Mouse (Mus musculus) embryonic facial prominence, embryonic 12.5 days (tissue): ENCODE results near the gene 2310030G06Rik. TPM values are rescaled to one million over a fixed set of nuclear protein-coding genes. Genes with fewer than 3 reads are reported as not detected.

Experiments
- ATAC-seq: fragments of 200-750 bp; cut with Nextera tagmentation; 2 replicates; pipeline ENCODE4 v1.8.0; 2017; ENCODE audit not compliant: insufficient number of reproducible peaks, insufficient read depth, low FRiP score, low TSS enrichment
- H3K27ac ChIP-seq: fragments of 300-500 bp; sonication (generic); 2 replicates; pipeline ENCODE4 v1.5.1; 2016; ENCODE audit warnings: mild to moderate bottlenecking
- H3K27me3 ChIP-seq: fragments of 300-500 bp; sonication (generic); 2 replicates; pipeline ENCODE4 v1.6.1; 2016; ENCODE audit warnings: mild to moderate bottlenecking, moderate library complexity
- H3K36me3 ChIP-seq: fragments of 300-500 bp; sonication (generic); 2 replicates; pipeline ENCODE4 v1.6.1; 2016; ENCODE audit warnings: mild to moderate bottlenecking
- H3K4me1 ChIP-seq: fragments of 300-500 bp; sonication (generic); 2 replicates; pipeline ENCODE4 v1.6.1; 2016
- H3K4me2 ChIP-seq: fragments of 300-500 bp; sonication (generic); replicated peaks from 2 replicates; pipeline ENCODE4 v1.6.1; 2016; ENCODE audit warnings: mild to moderate bottlenecking, moderate library complexity
- H3K4me3 ChIP-seq: fragments of 300-500 bp; sonication (generic); 2 replicates; pipeline ENCODE4 v1.5.1; 2016; ENCODE audit warnings: mild to moderate bottlenecking
- H3K9ac ChIP-seq: fragments of 300-500 bp; sonication (generic); 2 replicates; pipeline ENCODE4 v1.6.1; 2016; ENCODE audit warnings: mild to moderate bottlenecking, moderate library complexity
- H3K9me3 ChIP-seq: fragments of 300-500 bp; sonication (generic); 2 replicates; pipeline ENCODE4 v1.6.1; 2016; ENCODE audit warnings: mild to moderate bottlenecking, moderate library complexity
- WGBS: fragments of 180-500 bp; shearing (Covaris S2); methylation state at CpG from one replicate; pipeline ENCODE4 v1.1.7; 2016; 5-methylcytosine and 5-hydroxymethylcytosine counted together
- polyA plus RNA-seq: library from polyadenylated mRNA; unstranded; fragments of >200 nt; fragmentation: Nextera tagmentation; extraction: Ambion mirVana; gene quantifications from 2 replicates; pipeline ENCODE4 v1.2.1, GENCODE M21; 2016

The 2310030G06Rik gene
- polyA plus RNA-seq, 1 experiment from 2014 or later, result 4.6 TPM

DNA sequence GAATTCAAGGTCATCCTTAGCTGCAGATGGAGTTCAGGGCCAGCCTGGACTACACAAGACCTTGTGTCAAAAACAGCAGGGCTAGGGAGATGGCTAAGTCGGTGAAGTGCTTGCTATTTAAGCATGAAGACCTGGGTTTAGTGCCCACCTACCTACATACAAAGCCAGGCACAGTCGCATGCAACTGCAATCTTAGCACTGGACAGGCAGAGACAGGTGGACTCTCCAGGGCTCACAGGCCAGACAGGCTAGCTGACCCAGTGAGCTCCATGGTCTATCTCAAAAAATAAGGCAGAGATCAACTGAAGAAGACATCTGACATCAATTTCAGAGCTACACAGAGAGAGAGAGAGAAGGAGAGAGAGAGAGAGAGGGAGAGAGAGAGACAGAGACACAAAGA is 22.2 kb downstream of the 2310030G06Rik start:
- WGBS, result 68% methylated on average over 2 of the region's 2 CpGs
- Histone ChIP-seq H3K9ac (no peak overlapping the region), H3K9me3 (no peaks in the 10 kb centered on the region), H3K27me3 (no peaks in the 10 kb centered on the region), H3K4me2 (no peak overlapping the region), H3K4me3 (no peak overlapping the region), H3K4me1 (peaks cover 39% of the 10 kb centered on the region), H3K27ac (peak overlapping the region; percentile 54), H3K36me3 (no peaks in the 10 kb centered on the region)
- no peak for ATAC-seq

DNA sequence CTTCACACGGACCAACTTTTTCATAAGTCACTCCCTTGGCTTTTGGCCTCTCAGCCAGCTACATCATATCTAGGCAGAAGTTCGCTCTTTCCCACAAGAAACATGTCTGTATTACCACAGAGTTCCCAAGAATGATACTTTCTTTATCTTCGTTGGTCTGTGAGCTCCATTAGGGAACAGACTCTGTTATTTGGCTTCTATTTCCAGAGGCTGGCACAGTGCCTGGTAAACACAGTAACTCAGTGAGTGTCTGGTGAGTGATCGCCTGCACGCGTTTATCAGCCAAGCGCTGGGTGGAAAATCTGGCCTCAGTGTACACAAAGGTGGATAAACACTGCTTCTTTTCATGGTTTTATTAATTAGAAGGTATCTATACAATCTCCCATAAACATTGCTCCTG is 22.9 kb downstream of the 2310030G06Rik start:
- Histone ChIP-seq H3K9me3 (no peaks in the 10 kb centered on the region), H3K27ac (0 out of 2 replicates have a peak overlapping the region, but pooled peaks have one; percentile 6), H3K4me3 (no peak overlapping the region), H3K4me1 (peaks cover 39% of the 10 kb centered on the region), H3K9ac (no peak overlapping the region), H3K4me2 (no peak overlapping the region), H3K36me3 (no peaks in the 10 kb centered on the region), H3K27me3 (no peaks in the 10 kb centered on the region)
- 77% methylated on average over 7 of the region's 7 CpGs for WGBS
- ATAC-seq, result no peak

DNA sequence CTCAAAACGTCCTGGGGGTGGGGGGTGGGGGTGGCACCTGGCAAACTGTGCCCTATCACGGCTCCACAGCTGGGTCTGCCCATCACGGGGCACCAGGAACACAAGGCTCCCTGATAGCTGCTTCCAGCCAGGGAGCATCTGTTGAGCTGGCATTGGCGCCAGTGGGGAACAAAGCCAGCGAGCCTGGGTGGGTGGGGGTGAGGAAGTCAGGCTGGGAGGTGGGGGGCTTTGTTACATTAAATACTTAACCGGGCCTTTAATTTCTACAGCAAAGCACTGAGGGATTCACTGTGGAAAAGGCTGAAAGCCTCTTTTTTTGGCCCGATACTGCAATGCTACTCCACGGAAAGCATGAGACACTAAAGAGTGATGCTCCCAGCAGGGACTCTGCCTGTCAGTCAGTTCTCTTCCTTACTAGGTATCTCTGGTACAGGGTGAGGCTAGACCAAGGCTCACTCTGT is 23.9 kb downstream of the 2310030G06Rik start:
- no peak overlapping the region for H3K4me2 ChIP-seq
- H3K4me3 ChIP-seq, result no peak overlapping the region
- H3K36me3 ChIP-seq, result no peaks in the 10 kb centered on the region
- H3K4me1 ChIP-seq, result peaks cover 39% of the 10 kb centered on the region
- ATAC-seq, result no peak
- H3K9ac ChIP-seq, result no peak overlapping the region
- no peaks in the 10 kb centered on the region for H3K9me3 ChIP-seq
- no peaks in the 10 kb centered on the region for H3K27me3 ChIP-seq
- WGBS, result 64% methylated on average over 8 of the region's 8 CpGs
- 0 out of 2 replicates have a peak overlapping the region, but pooled peaks have one; percentile 3 for H3K27ac ChIP-seq

DNA sequence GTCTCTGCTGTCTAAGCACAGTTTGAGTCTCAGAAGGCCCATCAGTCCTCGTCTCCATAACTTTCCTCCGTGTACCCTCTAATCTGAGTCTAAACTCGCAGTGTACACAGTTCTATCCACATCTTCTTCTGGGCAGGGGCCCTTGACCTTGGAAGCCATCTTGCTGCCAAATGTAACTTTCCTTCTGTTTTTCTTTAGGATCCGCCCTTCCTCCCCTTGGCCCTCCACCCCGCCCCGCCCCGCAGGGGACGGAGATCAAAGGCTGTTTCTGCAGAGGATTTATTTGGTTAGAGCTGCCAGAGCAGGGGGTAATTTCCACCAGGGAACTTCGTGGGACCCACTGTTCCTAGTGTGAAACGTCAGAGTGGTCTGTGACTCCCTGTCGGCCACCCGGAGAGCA is 25.3 kb downstream of the 2310030G06Rik start:
- H3K4me2 ChIP-seq, result no peak overlapping the region
- no peaks in the 10 kb centered on the region for H3K27me3 ChIP-seq
- H3K36me3 ChIP-seq, result no peaks in the 10 kb centered on the region
- WGBS, result 32% methylated on average over 12 of the region's 12 CpGs
- H3K4me3 ChIP-seq, result no peak overlapping the region
- H3K4me1 ChIP-seq, result peaks cover 32% of the 10 kb centered on the region
- no peak overlapping the region for H3K9ac ChIP-seq
- 0 out of 2 replicates have a peak overlapping the region, but pooled peaks have one; percentile 4 for H3K27ac ChIP-seq
- H3K9me3 ChIP-seq, result no peaks in the 10 kb centered on the region
- no peak for ATAC-seq

DNA sequence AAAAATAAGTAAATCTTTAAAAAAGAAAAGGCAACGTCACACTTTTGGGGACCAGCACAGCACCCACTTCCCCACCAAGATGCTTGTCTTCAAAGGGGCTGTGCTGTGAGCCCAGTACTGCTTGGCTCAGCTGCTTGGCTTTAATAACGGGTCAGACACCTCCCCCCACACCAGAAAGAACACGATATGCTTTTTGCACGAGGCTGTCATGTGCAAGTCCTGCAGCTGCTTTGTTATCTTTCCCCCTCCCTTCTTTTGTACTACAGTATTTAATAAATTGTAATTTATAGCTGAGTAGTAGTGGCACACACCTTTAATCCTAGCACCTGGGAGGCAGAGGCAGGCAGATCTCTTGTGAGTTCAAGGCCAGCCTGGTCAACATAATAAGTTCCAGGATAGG is 27.5 kb downstream of the 2310030G06Rik start:
- H3K27me3 ChIP-seq, result no peaks in the 10 kb centered on the region
- H3K4me3 ChIP-seq, result no peak overlapping the region
- H3K4me2 ChIP-seq, result no peak overlapping the region
- H3K9me3 ChIP-seq, result no peaks in the 10 kb centered on the region
- no peak overlapping the region for H3K27ac ChIP-seq
- H3K4me1 ChIP-seq, result peaks cover 13% of the 10 kb centered on the region; the same call in 1 of the 2 replicates
- H3K36me3 ChIP-seq, result no peaks in the 10 kb centered on the region
- H3K9ac ChIP-seq, result no peak overlapping the region
- WGBS, result 72% methylated on average over 4 of the region's 4 CpGs
- ATAC-seq, result no peak

DNA sequence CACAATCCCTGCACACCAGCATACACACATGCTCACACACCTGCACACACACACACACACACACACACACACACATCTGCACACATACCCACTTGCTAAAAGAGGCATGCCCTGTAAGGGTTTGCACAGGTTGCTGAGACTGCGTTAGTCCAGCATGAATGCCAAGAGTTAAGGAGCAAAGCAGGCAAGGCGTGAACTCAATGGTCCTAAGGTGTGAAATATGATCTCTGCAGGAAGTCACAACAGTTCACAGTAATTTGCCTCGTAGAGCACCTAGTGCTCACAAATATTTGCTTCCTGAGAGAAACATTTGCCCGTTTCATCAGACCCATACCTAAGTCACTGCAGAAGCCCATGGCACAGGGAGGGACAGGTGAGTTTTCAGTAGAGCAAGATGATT is 32.1 kb downstream of the 2310030G06Rik start:
- WGBS, result 43% methylated on average over 4 of the region's 4 CpGs
- no peaks in the 10 kb centered on the region for H3K4me1 ChIP-seq
- H3K9me3 ChIP-seq, result no peaks in the 10 kb centered on the region
- no peak overlapping the region for H3K9ac ChIP-seq
- no peak for ATAC-seq
- no peak overlapping the region for H3K27ac ChIP-seq
- H3K4me2 ChIP-seq, result no peak overlapping the region
- no peaks in the 10 kb centered on the region for H3K27me3 ChIP-seq
- H3K36me3 ChIP-seq, result peaks cover 11% of the 10 kb centered on the region; the same call in 1 of the 2 replicates
- no peak overlapping the region for H3K4me3 ChIP-seq

DNA sequence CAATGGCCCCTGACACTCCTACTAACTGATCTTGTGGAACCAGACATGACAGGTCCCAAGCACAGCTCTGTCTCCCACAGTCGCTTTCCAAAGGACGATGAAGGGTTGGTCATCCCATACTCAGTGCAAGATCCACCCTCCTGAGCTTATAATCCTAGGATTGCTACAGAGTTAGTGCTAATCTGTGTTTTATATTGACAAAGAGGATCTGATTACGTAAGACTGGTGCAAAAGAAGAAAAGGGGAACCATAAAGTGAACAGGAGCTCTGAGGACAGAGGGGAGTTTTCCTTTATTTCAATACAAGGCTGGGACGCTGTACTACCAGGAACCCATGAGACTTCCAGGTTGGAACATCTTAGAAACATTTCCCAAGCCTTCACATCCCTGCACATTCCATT is 35.0 kb downstream of the 2310030G06Rik start:
- no peak for ATAC-seq
- WGBS, result 86% methylated on average over 4 of the region's 4 CpGs

DNA sequence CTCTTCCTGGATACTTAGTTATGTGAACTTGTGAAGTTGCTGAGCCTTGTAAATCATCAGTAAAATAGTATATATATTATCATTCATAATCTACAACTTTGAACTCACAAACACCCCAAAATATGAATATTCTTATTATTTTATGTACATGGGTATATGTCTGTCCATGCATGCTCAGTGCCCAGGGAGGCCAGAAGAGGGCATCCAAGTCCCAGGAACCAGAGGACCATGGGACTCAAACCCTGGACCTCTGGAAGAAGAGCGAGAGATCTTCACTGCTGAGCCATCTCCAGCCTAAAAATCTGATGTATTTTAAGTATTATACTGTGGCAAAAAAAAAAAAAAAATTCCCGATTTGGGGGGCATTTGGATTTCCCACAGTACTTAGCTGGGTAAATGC is 37.2 kb downstream of the 2310030G06Rik start:
- no peak overlapping the region for H3K27ac ChIP-seq
- 25% methylated on average over 2 of the region's 2 CpGs for WGBS
- H3K4me1 ChIP-seq, result no peaks in the 10 kb centered on the region
- no peak overlapping the region for H3K9ac ChIP-seq
- no peak for ATAC-seq
- H3K27me3 ChIP-seq, result no peaks in the 10 kb centered on the region
- no peak overlapping the region for H3K4me3 ChIP-seq
- no peaks in the 10 kb centered on the region for H3K9me3 ChIP-seq
- H3K36me3 ChIP-seq, result peaks cover 11% of the 10 kb centered on the region; the same call in 1 of the 2 replicates
- no peak overlapping the region for H3K4me2 ChIP-seq

More for the DNA sequence above, 35.0 kb downstream of the 2310030G06Rik start:
- no peaks in the 10 kb centered on the region for H3K27me3 ChIP-seq
- no peaks in the 10 kb centered on the region for H3K9me3 ChIP-seq
- H3K4me2 ChIP-seq, result no peak overlapping the region
- no peak overlapping the region for H3K4me3 ChIP-seq
- H3K36me3 ChIP-seq, result peaks cover 11% of the 10 kb centered on the region; the same call in 1 of the 2 replicates
- H3K9ac ChIP-seq, result no peak overlapping the region
- no peaks in the 10 kb centered on the region for H3K4me1 ChIP-seq
- no peak overlapping the region for H3K27ac ChIP-seq

DNA sequence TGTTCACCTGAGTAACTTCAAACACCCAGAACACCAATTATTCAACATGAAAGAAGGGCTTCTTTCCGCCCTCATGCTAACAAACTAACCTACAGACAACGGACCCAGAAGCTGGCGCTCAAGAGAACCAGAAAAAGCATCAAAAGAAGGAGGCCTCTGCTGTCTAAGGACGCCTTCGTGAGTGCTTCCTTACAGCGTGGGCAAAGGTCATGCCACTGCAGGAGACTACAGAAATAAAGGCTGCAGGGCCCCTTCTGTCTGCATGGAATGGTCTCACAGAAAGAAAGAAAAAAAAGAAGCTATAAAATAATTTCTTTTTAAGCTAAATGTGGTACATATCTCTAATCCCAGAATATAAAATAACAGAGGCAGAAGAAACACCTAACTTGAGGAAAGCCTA is 41.4 kb downstream of the 2310030G06Rik start:
- Histone ChIP-seq H3K27me3 (0 out of 2 replicates have a peak, but pooled peaks cover 2% of the 10 kb centered on the region), H3K9ac (no peak overlapping the region), H3K4me3 (no peak overlapping the region), H3K9me3 (no peaks in the 10 kb centered on the region), H3K4me1 (no peaks in the 10 kb centered on the region), H3K4me2 (no peak overlapping the region), H3K36me3 (peaks cover 16% of the 10 kb centered on the region), H3K27ac (no peak overlapping the region)
- ATAC-seq, result no peak
- WGBS, result 64% methylated on average over 6 of the region's 6 CpGs

DNA sequence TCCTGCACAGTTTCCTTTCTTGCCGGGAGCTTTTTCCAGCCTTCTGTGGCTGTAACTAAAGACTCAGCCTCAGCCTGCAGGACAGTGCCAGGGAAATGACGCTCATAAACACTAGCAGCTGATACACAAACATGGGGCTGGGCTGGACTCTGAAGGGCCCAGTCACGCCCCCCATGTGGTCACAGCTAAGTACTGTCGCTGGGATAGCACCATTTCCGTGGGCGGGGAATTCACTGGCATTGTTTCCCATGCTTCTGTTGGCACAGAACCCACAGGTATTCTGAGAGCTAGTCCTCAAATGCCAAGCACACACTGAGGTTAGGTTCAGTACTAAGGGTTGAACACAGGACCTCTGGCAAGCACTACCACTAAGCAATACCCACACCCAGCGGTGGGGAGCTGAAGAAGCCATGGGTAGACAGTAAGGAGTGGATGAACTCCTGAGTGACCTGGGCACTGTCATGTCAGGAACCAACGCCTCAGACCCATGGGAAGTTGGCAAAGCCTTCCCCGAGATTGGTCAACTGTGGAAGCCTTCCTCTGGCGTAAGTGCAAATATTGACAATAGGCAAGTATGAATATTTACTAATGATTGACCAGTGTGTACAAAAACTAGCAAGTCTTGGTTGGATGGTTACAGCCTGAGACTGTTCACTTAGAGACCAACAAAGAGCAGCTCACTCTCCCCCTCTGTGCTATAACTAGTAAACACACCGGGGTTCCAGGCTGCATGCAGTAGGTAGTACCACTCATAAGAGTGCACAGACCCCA is 45.2 kb downstream of the 2310030G06Rik start:
- H3K9ac ChIP-seq, result no peak overlapping the region
- no peak for ATAC-seq
- 66% methylated on average over 11 of the region's 11 CpGs for WGBS
- no peak overlapping the region for H3K4me3 ChIP-seq
- H3K36me3 ChIP-seq, result peaks cover 16% of the 10 kb centered on the region
- H3K9me3 ChIP-seq, result no peaks in the 10 kb centered on the region
- peaks cover 18% of the 10 kb centered on the region for H3K4me1 ChIP-seq
- H3K4me2 ChIP-seq, result no peak overlapping the region
- H3K27ac ChIP-seq, result no peak overlapping the region
- H3K27me3 ChIP-seq, result peaks cover 10% of the 10 kb centered on the region; the same call in 1 of the 2 replicates

DNA sequence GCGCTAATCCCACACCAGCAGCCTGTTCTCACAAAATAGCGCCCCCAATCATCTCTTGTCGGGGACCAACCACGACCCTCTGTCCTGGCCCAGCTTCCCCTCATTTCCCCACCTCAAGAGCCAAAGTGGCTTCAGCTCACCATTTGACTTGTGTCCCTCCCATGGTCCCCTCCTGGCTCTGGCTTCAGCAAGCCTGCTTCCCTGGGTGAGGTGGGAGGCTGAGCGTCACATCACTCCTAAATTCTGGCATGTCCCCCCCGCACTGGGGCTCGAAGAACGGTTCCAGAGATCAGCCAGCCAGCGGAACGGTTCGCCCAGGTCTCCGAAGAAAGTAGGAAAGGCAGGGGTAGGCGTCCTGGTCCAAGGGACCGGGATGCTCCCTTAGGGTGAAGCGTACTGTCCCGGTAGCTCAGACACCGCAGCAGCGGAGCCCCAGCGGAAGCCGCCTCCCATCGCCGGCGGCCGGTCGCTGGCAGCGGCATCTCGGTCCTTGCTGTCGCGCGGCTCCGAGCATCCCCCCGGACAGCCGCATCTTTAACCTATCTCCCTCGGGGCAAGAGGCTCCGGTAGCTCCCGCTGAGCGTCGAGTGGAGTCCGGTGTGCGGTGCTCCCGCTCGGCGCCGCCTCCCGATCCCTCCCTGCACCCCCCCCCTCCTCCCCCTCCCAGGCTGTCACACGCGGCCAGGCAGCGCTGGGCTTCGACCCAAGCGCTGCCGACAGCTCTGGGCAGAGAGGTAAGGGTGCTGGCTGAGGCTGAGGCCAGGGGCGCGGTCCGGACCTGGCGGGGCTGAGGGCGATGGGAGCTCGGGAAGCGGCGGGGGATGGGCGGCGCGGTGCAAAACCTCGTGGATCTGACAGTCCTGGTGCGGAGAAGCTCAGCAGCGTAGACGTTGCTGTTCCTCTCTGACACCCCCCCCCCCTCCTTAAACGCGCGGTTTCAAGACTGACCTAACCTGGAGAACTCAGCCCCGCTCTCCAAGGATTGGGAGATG is 47.6 kb downstream of the 2310030G06Rik start:
- Histone ChIP-seq H3K9ac (peak overlapping the region; percentile 56), H3K4me2 (peak overlapping the region; percentile 100), H3K9me3 (no peaks in the 10 kb centered on the region), H3K4me1 (peaks cover 18% of the 10 kb centered on the region), H3K4me3 (peak overlapping the region; percentile 61), H3K36me3 (peaks cover 23% of the 10 kb centered on the region), H3K27ac (no peak overlapping the region), H3K27me3 (peaks cover 10% of the 10 kb centered on the region; the same call in 1 of the 2 replicates)
- WGBS, result under 1% methylated on average over 68 of the region's 70 CpGs
- peak; percentile 42 for ATAC-seq
